Mouse (Mus musculus) neural tube, postnatal 0 days (tissue): ENCODE results near the gene Speer4e. TPM values are rescaled to one million over a fixed set of nuclear protein-coding genes. Genes with fewer than 3 reads are reported as not detected.

Experiments
- polyA plus RNA-seq: library from polyadenylated mRNA; unstranded; fragments of >200 nt; fragmentation: Nextera tagmentation; extraction: Ambion mirVana; gene quantifications from 2 replicates; pipeline ENCODE4 v1.2.1, GENCODE M21; 2015

Speer4e gene
- not detected in 2 replicates for polyA plus RNA-seq

DNA sequence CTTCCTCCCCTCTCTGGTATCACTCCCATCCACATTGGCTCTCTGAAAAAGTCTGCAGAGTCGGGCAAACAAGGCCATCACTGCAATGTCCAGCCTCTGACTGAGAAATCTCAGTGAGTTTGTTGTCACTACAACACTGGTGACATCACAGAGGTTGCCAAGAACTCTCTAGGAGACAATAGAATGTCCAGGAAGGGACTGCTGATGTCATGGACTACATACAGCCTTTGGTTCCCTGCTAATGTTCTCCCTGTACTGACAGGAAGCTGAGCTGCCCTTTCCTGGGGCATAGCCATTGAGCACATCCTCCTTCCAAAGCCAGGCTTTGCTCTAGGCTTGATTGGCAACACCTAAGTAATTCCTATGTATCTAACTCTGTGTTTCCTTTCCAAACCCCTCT is at the start of gene Speer4e:
Gene Speer4e (minus strand): TSS at position 101 of the 400 bp plus-strand sequence.

DNA sequence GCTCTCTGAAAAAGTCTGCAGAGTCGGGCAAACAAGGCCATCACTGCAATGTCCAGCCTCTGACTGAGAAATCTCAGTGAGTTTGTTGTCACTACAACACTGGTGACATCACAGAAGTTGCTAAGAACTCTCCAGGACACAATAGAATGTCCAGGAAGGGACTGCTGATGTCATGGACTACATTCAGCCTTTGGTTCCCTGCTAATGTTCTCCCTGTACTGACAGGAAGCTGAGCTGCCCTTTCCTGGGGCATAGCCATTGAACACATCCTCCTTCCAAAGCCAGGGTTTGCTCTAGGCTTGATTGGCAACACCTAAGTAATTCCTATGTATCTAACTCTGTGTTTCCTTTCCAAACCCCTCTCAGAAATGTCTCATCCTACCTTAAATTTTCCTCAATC is 40.6 kb upstream of the Speer4e start, which contains the start of gene Gm10354:
Gene Gm10354 (minus strand): TSS at position 101 of the 400 bp plus-strand sequence.

DNA sequence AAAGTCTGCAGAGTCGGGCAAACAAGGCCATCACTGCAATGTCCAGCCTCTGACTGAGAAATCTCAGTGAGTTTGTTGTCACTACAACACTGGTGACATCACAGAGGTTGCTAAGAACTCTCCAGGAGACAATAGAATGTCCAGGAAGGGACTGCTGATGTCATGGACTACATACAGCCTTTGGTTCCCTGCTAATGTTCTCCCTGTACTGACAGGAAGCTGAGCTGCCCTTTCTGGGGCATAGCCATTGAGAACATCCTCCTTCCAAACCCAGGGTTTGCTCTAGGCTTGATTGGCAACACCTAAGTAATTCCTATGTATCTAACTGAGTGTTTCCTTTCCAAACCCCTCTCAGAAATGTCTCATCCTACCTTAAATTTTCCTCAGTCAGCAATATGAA is 23.4 kb downstream of the Speer4e start, which contains the start of gene Gm9758:
Gene Gm9758 (minus strand): TSS at position 101 of the 400 bp plus-strand sequence.

Other genes with a start within 250 kb of the Speer4e start
- gene Gm9758, start 23.5 kb downstream of the Speer4e start, polyA plus RNA-seq, result not detected in 2 replicates
- gene Gm10354, start 40.5 kb upstream of the Speer4e start, polyA plus RNA-seq, result not detected in 2 replicates
- gene Gm17019, start 94.6 kb upstream of the Speer4e start, polyA plus RNA-seq, result not detected in 2 replicates